Mouse (Mus musculus) gastrocnemius, adult 8-10 months (tissue): ENCODE results near the gene Cntn2. TPM values are rescaled to one million over a fixed set of nuclear protein-coding genes. Genes with fewer than 3 reads are reported as not detected.
A peak's percentile ranks its signal among the peaks of the same experiment; 100 is the strongest.

Experiments used
- DNase-seq, 2 experiments: peaks; one replicate each; pipeline ENCODE4 v3.0.0; 2022; ENCODE audit warnings: low spot score in 2 of 2
- total RNA-seq, 4 experiments: library from RNA; stranded (reverse); gene quantifications; 2 replicates each; pipeline ENCODE4 v1.2.4; 2022

Gene Cntn2
- total RNA-seq, result not detected

DNA sequence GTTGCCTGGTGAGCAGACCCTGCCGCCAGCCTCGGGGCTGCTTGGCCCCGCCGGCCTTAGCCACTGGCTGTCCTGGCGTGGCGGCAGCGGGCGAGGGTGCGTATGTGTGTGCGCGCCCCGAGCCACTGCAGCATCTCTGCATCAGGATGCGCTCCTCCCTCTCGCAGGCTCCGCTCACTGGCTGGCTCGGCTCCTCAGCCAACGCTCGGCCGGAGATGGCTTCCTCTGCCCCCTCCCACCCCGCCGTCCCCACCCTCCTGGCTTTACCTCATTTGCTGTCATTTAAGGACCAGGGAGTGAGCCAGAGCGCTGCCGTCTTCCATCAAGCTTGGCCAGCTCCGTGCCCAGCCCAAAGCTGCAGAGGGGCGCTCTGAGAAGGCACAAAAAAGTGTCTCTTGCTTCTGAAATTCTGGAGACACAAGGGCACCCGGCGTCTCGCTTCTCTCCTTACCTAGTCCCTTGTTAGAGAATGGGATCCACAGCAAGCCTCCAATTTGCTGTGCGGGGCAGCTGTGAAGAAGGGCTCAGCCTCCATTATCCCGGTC, at the start of gene Cntn2:
Gene Cntn2, minus strand, starts transcription at position 495 of the 545 bp plus-strand sequence.
- DNase-seq, result no peak

GRCm38 (mm10) chr1:132592145-132592544, 49.1 kb upstream of the Cntn2 start:
- DNase-seq, result no peak

DNA sequence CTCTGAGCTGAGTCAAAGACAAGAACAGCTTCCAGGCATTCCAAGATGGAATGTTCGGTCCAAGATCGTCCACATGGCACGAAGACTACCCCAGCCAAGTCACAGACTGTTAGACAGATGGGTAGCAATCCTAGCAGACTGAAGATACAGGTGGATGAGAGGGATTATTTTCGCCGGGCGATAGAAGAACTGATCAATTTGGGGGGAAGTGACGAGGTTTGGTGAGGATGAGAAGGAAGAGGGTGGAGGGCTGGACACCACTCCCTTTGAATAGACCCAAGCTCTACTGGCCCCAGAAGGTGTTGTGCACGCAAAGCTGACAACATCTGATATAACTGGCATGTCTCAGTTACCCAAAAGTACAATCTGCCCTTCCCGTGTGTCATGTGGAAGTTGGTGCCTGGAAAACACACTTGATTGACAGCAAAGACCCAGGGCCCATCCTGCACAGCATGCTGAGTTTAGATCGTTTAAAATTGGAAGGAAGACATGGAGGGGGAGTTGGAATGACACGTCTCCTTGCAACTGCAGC, 48.4 kb upstream of the Cntn2 start:
- DNase-seq, result no peak

DNA sequence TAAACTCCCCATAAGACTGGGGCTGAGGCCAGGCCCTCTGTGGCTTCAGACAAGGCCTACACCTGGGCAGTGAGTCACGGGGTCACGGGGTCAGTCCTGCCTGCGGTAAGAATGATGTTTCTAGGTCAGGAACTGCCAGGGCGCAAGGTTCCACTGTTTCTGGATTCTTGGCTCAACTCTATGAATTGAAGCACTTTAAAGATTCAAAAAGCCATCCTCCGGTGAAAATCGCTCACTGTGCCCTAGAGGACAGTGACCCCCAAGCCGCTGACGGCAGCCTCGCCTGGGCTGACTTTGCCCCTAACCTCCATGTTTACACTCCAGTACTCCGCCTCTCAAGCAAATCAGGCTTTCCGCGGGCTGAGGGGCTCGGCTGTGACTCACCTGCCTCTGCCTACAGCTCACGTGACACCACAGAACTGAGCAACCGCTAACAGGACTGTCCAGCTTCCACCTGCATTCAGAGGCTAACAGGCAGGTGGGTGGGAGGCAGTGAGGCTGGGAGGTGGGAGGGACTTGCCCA, 43.7 kb upstream of the Cntn2 start:
- no peak for DNase-seq

DNA sequence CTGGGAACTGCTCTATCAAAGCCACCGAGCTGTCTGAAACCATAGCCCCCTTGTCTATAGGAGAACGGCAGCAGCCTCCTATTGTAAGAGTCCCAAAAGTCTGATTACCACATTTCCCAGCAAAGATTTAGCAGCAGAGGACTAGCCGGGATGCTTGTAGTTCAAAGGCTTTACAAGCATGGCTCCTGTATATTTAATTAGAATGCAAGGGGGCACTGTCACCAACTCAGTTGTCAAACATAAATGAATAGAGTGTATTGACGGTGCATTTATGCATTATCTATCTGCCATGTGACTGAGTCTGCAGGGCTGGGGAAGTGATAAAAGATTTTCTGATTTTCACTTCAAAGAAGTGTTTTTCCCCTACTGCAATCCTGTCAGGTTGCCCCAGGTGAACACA, 42.3 kb upstream of the Cntn2 start:
- DNase-seq, result no peak

GRCm38 (mm10) chr1:132582998-132583604, 40.0 kb upstream of the Cntn2 start:
- no peak for DNase-seq

GRCm38 (mm10) chr1:132581845-132582839, 39.1 kb upstream of the Cntn2 start:
- no peak for DNase-seq

DNA sequence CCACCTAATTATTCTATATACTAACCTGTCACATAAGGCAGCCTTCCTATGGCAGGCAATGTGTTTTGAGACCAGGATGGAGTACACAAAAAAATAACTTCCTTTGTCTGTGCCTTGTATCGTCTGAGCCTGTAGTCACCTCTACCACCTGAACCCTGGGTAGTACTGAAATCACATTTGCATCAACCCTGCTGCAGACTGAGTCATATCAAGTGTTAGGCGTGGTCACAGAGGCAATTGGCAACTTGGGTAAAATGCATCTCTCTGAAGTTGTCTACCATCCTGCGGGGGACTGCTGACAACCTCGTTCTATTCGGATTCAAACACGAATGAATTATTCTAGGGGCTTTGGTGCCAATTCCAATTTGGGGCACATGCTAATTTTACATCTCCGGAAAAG, 37.0 kb upstream of the Cntn2 start:
- DNase-seq, result no peak

DNA sequence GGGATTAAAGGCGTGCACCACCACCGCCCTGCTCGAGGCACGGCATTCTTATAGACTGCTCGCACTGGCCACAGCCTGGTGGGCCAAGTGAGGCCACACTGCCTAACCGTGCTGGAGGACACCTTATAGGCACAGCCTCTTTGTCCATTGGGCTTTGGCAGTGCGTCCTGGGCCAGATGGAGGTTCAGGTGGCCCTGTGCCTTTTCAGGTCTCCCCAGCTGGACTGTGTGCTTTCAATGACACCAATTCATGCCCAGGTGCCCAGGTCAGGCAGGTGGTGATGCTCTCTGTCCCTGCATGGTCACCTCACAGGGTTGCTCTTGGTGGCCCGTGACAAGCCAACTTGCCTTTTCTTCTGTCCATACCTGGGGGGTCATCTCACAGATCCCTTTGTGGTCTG, 33.8 kb upstream of the Cntn2 start:
- DNase-seq, result no peak

- DNase-seq, result no peak
These were observed 29.8 kb upstream of the Cntn2 start for GRCm38 (mm10) chr1:132572851-132573250.

DNA sequence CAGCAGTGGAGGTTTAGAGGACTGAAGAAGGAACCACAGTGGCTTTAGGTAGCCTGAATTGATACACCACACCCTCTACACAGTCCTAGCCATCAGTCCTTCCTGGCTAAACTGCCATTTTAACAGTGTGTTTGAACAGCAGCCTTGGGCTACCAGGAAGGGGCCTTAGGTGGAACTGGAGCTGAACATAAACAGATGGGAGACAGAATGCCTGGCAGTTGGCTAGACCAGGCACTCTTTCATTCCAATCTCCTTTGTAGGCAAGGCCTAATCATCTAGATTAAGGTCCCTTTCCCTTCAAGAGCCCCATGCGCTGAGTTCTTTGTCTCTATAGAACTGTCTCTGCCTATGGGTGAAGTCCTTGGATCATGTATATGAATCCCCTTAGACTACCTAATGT, 28.6 kb upstream of the Cntn2 start:
- no peak for DNase-seq

DNA sequence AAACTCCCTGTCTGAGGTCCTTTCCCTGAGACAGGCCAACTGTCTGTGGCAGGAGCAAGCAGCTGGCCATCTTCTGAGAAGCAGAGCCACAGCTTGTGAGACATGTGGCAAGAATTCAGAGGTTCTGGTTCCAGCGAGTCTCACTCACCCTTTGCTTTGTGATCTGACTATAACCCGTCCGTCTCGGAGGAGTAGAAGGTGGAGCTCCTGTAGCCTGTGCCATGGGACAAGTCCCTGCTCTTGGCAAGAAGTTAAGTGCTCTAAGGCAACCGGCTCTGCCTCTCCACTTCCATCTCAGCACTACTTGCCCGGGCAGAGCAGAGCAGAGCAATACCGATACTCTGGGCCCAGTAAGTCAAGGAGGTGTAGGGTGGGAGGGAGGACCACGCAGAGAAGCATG, 27.9 kb upstream of the Cntn2 start:
- DNase-seq, result no peak

- DNase-seq, result no peak
These were observed 27.2 kb upstream of the Cntn2 start for GRCm38 (mm10) chr1:132570068-132570780.

DNA sequence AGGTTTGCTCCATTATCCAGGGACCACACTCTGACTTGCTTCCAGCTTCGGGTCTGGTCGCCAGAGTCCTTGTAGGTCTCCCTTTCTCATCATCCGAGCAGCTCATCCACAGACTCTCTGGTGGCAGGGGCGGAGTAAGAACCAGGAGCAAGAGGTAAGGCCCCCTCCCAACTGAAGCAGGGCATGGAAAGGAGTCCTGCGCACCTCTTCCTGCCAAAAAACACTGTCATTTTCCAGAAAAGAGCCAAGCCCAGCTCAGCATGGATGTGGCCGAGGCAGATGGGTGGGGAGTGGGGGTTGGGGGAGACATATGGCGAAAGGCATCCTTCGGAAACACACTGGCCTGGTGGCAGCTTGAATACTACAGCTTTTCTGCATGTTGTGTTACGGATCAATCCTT, 26.5 kb upstream of the Cntn2 start:
- no peak for DNase-seq

GRCm38 (mm10) chr1:132567336-132568125, 24.5 kb upstream of the Cntn2 start:
- DNase-seq, result no peak

- DNase-seq, result no peak
These were observed 22.7 kb upstream of the Cntn2 start for GRCm38 (mm10) chr1:132565766-132566165.

DNA sequence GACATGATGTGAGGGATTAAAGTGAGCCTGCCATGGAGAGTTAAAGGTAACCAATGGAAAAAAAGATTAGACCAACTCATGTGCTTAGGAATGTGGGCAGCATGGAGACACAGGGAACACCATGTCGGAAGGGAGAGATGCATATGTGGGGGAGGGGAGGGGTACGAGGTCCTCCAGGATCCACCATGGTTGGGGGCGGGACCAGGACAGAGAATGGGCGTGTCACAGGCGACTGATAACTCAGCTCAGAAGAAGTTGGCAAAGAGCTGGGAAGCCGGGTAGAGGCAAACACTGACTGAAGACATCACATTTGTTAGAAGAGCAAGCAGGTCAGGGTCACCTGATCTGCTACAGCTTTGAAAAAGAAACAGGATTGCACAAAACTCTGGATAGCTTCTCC, 21.9 kb upstream of the Cntn2 start:
- DNase-seq, result no peak

DNA sequence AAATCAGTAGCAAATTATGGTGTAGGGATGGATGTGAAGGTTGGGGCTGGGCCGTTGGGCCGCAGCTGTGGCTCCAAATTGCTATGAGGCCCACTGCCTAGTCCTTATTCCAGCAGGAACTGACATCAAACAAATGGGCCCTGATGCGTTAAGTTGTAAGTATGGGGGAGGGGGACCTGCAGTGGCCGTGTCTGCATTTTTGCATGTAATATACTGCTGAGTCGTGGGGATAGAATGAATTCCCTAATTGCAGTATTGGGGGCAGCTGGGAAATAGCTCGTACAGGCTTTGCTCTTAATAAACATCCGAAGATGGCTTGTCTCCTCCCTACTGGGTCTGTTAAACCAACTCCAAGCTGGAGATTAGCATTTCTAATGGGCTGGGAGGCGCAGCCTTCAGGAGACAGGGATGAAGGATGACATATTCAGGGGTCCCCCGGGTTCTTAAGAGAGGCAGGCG, 19.3 kb upstream of the Cntn2 start:
- no peak for DNase-seq

GRCm38 (mm10) chr1:132560907-132561700, 18.0 kb upstream of the Cntn2 start:
- DNase-seq, result peak in 1 of 2 experiments; percentile 15

GRCm38 (mm10) chr1:132559045-132559444, 16.0 kb upstream of the Cntn2 start:
- no peak for DNase-seq
